Mouse (Mus musculus): ENCODE measurements around the gene Anks1b.

DNA sequence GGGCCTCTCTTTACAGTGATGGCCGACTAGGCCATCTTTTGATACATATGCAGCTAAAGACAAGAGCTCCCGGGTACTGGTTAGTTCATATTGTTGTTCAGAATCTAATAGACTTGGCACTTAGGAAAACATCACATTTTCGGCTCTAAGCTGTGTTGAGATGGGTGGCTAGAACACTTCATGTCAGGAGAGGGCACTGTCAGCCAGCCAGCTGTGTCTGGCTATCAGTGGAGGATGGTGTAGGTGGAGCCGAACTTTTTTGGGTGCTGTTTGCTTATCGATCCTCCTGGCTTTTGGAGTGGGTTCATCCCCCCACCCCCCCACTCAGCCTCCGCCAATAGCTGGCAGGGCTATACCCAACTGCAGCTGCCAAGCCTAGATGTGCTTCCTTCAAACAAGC, 929.8 kb downstream of the Anks1b start:
- TF ChIP-seq CTCF (IDR thresholded peaks at IDR 0.05; ENCODE audit: low read depth, low read length) = no peak
- no peak for TF ChIP-seq TAL1 (conservative IDR thresholded peaks at IDR 0.05; ENCODE audit: low read depth, low read length)

All from G1E (cell line).